Mouse (Mus musculus) right cerebral cortex, postnatal 25 days (tissue): ENCODE data around the gene Pigo.

ENCODE experiments used
- DNase-seq: peaks from one replicate; pipeline ENCODE4 v3.0.0; 2022

Pigo gene

DNA sequence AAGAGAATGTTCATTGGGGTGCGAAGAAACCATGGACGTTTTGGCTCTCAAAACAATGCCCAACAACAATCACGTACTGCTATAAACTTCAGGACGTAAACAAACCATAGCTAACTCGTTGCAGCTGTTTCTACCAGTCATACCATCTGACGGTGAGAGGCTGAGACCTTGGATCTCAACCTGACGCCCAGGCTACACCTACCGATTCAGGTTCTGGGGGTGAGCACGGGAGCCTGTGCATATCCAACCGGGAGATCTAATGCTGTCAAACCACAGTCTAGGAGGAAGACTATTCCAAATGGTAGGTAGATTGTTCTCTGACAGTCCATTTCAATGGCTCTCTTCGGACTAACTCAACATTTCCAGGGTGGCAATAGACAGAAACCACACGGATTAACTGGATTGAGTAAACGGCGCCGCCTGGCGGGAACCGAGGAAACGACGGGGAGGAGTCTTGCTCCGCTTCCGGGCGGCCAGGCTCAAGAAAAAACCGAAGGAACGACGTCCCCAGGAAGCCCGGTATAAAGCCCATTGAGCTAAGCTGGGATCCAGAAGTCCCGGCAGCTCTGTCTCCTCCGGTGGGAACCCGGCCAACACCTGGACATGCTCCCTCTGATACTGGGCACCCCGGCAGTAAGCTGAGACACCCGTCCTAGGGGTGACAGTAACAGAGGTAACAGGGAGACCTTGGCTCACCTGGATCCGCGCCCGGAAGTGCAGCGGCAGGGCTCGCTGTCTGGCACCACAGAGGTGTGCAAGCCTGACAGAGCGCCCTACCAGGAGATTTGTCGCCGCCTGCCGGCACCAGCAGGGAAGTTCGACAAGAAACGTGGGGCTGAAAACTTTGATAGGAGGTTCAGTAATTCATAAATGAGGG lies at the start of gene Pigo:
Gene Pigo (minus strand): TSS at position 736 of the 877 bp plus-strand sequence.
- peak; percentile 94 for DNase-seq

DNA sequence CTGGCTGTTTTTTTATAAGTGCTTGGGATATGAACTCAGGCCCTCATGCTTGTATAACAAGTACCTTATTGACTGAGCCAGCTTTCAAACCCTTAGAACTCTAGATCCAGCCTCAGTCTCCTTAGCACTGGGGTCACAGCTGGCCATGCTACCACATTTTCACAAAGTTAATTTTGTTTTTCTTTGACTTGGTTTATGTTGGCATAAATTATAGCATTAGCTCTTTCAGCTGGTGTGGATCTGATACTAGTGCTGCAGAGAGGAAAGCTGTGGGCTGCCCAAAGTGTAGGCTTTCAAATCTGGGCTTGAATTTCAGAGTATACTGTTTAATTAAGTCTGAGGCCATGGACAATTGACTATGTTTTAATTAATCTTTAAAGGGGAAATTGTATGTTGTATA lies 49.3 kb upstream of the Pigo start:
- no peak for DNase-seq

DNA sequence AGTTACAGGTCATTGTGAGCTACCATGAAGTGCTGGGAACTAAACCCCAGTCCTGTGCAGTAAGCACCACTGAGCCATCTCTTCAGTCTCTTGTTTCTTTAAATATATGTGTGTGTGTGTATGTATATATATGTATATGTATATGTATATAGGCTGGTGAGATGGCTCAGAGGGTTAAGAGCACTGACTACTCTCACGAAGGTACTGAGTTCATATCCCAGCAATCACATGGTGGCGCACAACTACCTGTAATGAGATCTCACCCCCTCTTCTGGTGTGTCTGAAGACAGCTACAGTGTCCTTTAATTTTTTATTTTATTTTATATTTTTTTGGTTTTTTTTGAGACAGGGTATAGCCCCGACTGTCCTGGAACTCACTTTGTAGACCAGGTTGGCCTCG lies 39.9 kb upstream of the Pigo start:
- no peak for DNase-seq

DNA sequence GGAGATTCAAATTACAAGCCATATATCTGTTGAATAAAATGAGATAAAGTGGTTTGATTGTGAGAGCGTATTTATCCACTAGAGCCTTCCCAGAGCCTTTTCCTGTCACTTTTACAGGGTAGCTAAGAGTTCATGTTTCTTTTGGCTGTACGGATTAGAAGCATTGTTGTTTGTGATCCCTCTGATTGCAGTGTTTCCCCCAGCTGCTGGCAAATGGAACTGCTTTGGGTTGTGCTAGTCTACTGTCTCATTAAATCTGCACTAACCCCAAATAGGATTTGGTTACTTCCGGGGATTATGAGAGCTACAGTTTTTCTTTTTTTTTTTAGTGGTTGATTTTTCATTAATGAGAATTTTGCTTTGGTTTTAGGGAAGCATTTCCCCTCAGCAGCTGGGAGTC lies 34.7 kb upstream of the Pigo start:
- DNase-seq: no peak

DNA sequence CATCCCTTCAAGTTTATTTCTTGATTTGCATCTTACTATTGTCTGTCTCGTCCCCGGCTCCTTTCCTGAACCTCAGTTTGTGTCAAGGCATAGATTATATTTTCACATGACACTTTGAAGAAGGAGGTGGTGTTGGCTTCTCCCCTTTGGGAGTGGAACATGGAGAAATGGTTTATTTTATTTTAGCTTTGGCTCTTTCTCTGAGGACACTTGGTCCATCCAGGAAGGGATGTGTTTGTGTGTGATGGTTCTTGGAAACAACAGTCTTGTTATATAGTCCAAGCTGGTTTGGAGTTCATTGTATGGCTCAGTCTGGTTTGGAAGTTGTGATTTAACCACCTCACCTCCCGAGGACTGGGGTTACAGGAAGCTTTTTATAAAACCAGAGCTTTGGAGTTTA lies 34.1 kb upstream of the Pigo start:
- DNase-seq: no peak

DNA sequence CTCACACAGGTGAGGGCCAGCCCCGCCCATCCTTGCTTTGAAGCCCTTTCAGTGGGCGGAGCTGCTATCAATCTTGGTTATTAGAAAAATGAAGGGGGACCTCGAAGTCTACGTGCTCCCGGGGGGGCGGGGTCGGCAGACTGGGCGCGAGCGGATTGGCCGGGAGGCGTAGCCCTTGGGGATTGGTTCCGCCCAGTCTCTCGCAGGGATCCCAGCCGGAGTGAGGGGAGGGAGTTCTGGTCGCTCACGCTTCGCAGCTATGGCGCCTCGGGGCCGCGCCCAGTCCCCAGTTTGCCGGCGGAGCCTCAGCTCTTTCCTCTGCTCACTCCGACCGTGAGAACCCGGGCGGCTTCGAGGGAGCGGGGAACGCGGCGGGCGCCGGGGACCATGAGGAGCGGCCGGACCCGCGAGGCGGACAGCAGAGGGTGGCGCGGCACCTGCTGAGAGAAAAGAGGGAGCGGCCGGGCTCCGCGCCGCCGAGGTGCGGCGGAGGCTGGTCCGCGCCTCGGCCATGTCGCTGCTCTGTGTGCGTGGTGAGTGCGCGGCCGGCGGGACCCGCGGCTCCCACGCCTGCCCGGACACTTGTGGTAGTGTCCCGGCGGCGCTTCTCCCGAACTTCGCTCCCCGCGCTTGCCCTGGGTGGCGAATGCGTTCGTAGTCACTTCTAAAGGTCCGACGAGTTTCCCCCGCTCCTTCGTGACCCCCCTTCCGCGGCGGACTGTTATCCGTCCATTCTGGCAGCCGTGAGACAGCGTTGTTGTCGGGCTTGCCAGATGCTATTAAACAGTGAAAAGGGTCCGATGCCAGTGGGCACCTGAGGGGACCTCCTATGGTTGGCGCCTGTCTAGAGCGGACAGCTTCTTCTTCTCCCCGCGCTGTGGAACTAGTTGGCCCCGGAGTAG lies 33.4 kb upstream of the Pigo start, which contains the start of gene Unc13b:
Gene Unc13b (plus strand): TSS at position 201 of the 902 bp plus-strand sequence.
- peak; percentile 90 for DNase-seq

DNA sequence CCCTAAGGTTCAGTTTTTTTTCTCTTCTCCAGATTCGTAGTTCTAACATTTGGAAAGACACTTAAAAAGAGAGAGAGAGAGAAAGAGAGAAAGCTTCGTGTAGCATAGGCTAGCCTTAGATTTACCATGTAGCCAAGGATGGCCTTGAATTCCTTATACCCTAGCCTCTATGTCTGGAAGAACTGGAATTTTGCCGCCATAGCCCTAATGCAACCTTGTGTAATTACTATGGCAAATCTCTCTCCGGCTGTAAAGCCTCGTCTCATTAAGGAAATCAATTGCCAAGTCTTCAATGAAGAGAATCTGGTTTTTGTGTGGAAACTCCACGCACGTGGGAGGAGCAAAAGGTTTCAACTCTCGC lies 32.8 kb upstream of the Pigo start:
- no peak for DNase-seq

DNA sequence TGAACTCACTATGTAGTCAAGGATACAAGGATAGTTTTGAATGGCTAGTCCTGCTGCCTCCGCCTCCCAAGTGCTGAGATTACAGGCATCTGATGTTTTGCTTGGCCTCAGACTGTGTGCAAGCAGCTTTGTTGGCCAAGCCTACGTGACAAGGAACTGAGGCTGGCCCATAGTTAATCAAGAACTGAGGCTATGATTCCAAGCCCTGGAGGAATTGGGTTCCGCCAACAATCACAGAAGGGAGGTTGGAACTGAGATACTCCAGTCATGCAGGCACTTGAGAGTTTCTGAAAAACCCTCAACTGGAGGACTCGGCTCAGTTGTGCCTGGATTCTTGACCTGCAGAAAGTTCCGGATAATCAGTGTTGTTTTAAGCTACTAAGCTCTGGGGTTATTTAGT lies 32.0 kb upstream of the Pigo start:
- DNase-seq: no peak

DNA sequence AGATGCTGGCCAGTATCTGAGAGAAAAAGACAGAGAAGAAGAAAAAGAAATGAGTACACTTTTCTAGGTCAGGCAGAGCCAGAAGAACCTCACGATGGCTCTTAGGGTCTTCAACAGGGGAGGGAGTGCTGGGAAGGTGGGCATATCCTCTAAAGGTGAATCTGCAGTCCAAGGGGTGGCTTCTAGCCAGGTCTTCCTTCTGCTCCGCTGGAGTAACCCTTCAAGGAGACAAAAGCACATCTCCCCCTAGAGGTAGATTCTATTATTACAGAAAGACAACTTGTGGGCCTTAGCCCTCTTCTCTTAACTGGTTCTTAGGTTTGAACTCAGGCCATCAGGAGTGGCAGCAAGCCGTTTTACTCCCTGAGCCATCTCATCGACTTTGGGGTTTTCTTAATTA lies 27.0 kb upstream of the Pigo start:
- no peak for DNase-seq

DNA sequence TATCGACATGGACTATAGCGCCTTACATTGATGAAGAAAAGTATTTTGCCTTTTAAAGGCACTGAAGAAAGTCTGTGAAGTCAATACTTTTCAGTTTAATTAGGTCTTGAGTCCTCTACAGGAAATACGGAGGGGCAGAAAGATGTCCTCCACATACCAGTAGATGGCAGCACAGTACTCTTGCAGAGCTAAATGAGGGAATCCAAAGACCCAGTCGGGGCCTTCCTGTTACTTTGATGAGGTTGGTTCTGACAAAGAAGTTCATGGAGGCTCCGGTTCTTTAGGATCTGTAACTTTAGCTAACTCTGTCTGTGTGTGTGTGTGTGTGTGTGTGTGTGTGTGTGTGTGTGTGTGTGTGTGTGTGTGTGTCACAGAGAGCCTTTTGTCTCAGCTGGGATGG lies 21.6 kb upstream of the Pigo start:
- DNase-seq: peak; percentile 52

DNA sequence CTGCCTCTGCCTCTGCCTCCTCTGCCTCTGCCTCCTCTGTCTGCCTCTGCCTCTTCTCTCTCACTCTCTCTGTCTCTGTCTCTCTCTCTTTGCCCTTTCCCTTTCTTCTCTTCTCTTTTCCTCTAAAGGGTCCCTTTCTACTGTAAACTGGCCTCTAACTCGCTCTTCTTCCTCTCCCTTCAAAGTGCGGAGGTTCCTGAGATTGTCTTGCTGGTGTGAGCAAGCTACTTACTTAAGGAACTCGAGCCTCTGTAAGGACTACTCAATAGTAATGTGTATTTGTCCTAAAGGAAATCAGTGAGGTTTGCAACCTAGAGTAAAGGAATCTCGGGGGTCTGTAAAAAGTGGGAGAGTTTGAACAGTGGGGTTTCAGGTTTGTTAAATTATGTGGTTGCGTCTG lies 21.0 kb upstream of the Pigo start:
- no peak for DNase-seq

DNA sequence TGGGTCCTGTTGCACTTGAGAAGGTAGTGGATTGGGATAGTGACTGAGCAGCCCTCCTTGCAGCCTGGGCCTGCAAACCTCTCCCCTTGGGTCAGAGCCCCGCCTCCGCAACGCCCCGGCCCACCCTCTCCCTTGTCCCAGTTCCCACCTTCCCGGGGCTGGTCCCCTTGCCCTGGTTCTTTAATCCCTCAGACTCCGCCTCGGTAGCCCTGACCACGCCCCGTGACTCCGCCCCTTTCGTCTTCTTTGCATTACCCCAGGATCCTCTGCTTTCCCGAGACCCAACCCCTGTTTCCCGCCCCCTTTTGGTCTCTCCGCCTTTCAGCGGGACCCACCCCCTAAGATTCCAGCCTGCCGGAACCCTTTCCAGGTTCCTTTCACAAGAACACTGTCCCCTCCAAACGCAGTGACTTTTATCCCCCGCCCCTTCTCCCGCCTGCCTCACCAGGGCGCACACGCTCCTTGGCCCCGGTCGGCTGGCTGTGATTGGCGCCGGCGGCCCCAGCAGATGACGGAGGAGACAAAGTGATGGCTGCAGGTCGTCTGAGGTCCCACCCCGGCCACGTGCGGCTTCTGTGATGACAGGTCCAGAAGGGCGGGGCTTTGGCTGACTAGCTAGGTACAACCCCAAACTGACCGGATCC lies 20.2 kb upstream of the Pigo start, which contains the start of gene Fam214b:
Gene Fam214b (minus strand): TSS at position 562 of the 644 bp plus-strand sequence.
- peak; percentile 89 for DNase-seq

DNA sequence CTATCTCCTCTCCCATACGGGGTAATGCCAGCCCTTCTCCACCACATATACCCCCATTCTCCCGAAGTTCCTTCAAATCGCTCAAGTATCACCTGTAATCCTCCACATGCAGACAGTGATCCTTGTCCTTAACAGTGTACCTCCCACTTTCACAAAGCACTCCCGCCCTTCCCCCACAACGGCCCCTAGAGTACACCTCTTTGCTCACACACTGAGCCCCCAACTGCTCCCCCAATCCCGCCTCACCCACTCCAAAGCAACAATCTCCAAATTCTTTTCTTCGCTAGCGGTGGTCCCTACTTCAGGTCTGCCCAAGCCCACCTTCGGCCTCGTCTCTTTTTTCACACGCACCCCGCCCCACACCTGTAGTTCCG lies 19.7 kb upstream of the Pigo start:
- DNase-seq: no peak

DNA sequence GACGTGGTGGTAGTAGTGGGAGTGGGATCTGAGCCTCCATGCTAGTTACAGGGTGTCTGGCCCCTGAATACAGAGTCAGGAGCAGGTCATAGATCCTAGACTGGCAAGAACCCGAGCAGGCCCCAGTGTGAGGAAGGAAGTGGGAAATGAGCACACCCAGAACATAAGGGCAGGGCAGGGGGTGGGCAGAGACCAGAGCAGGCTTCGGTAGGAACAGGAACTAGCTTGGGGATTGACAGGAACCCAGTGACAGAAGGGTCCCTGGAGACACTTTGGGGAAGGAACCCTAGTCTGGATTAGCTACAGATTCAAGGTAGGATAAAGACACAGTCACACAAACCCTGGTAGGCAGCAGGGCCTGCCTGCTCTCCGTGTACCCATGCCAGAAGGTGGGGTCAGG lies 19.1 kb upstream of the Pigo start:
- no peak for DNase-seq

DNA sequence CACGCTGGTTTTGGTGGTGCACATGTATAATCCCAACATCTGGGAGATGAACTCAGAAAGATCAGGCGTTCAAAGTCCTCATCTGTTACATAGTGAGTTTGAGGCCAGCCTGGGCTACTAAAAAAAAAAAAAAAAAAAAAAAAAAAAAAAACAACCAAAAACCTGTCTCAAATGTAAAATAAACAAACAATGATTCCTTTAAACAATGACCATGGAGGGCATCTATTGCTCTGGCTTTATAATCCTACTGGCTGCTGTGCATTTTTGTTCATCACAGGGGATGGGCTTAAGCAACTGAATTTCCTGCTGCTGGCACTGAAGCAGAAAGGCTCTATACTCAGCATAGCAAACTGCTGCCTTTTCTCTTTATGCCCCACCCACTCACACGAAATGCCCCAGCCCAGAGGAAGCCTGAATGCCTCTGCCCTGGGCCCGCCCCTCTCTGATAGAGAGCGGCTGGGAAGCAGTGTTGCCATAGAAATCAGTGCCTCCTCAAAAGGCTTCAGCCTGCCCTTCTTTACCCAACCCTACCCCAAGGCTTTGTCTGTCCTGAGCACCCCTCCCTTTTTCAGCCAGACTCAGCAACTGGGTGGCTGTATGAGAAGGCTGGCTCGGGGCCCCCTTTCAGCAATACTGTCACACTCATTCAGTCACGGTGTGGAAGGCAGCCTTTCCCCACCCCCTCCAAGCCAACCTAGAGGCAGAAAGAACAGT lies 18.2 kb upstream of the Pigo start:
- DNase-seq: peak; percentile 44

DNA sequence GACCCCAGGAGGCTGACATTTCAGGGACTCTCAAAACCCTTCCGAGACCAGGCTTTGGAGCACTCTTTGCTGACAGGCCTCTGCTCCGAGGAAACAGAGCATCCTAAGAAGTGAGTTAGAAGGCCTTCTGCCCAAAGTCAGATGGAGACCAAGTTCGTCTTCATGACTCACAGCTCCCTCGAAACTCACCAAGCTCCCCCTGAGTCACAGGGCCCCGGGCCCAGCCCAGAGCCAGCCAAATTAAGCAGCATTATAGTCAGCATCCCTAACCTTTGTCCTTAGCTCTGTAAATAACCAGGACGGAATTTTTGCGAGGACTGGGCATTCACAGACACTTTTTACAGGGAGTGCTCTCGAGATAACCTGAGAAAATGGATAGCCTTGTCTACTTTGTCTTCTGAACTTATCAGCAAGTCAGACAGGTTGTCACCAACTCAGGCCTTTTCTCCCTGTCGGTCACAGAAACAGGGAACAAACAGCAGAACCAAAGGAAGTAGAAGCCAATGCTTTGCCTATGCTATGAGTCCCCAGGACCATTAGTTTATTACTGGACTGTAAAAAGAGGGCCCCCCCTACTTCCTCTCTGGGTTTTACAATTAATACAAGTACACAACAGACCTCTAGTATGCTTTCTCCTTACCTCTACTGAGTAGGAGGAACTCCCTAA lies 15.4 kb upstream of the Pigo start:
- DNase-seq: no peak

DNA sequence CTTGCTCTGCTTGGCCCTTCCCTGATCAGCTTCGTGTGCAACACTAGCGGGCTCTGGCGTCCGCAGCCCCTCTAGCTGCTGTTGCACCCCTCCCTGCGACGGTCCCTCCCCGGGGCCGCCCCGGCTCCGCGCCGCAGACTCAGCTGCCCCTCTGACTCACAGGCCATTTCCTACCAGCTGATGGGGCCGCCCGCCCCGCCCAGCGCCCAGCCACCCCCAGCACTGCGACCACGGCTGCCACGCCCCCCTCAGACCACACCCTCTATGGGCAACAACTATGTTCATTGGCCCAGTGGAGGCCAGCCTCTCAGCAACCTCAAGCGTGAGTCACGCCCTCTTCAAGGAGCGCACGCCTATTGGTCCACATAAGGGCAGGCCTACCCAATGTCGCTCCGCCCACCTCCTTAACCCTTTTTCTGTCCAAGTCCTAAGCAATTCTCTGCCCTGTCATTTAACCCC lies 14.5 kb upstream of the Pigo start:
- peak; percentile 93 for DNase-seq

DNA sequence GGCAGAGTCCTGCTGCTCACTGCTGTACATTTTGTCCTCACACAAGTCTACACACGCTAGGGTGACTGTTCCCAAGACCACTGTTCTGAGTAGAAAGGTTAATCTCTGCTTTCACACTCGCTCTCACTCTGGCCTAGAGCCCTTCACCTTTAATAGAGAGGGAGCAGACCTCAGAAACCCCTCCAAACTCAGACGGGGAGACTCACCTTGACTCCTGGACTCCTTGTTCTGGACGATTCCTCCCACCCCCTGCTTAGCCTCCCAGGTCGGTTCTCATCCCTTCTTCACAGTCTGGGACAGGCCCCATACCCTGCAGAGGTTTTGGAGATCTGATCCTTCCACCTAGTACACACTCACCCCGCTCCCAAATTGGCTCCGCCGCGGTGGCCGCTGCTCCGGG lies 14.0 kb upstream of the Pigo start:
- no peak for DNase-seq

DNA sequence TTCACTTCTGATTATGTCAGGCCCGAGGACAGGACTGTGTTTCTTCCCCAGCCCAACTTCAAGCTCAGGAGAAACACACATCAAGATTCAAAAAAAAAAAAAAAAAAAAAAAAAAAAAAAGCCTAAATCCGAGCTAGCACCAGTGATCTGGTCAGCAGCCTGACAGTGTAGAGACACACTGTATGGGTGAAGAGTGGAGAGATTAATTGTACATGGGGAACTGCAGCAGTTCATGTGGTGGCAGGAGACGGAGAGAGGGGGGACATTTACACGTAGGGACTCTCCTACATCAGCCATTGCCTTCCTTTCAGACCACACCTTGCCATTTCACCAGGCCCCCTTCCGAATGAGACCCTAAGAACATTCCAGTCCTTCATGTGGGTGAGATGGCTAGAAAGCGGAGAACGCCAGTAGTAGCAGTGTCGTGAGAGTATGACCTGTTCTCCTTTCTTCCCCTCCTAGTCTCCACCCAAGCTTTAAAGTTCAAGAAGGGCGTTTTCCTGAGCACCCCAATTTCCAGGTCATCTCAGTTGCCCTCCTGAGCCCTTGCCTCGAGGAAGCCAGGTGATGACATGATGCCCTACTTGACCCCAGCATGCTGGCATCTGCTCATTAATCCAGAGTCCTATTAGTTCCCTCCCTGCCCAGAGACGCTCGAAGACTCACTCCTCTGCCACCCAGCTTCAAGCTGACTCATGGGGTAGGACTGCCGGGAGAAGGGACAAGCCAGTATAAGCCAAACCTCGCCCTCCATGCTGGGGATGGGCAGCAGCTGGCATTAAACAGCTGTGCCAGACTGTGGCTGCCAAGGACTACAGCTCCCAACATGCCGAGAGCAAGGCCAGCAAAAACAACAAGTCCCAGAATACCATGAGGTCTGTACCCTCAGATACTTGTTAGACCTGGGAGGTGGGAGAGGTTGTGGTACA lies 13.2 kb upstream of the Pigo start:
- DNase-seq: peak; percentile 54

DNA sequence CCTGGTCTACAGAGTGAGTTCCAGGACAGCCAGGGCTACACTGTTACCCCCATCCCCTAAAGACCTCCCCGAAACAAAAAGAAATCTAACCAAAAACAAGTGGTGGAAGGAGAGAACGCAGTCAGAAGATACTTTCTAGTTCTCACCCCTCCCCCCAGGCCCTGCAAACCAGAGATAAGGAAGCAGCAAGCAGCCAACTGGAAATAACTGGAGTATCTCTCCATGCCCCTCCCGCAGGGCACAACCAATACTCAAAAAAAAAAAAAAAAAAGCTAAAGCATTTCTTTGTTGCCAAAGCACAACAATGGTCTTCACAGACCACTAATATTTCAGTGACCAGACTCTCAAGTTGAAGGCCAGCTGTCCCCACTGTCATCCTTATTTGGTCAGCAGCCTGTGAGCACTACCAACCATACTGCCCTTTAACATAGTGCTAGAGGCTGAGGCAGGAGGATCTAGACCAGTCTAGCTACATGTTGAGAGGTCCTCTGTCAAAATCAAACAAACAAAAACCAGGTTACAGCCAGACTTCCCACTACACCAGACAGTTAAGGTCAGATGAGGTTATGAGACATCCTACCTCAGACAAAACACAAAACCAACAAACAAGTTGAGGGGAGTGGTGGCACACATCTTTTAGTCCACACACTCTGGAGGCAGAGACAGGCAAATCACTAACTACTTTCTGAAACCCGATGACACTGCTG lies 12.4 kb upstream of the Pigo start:
- DNase-seq: no peak
